Mouse (Mus musculus): Measurements from ENCODE around the gene Tmprss4.

Gene Tmprss4

DNA sequence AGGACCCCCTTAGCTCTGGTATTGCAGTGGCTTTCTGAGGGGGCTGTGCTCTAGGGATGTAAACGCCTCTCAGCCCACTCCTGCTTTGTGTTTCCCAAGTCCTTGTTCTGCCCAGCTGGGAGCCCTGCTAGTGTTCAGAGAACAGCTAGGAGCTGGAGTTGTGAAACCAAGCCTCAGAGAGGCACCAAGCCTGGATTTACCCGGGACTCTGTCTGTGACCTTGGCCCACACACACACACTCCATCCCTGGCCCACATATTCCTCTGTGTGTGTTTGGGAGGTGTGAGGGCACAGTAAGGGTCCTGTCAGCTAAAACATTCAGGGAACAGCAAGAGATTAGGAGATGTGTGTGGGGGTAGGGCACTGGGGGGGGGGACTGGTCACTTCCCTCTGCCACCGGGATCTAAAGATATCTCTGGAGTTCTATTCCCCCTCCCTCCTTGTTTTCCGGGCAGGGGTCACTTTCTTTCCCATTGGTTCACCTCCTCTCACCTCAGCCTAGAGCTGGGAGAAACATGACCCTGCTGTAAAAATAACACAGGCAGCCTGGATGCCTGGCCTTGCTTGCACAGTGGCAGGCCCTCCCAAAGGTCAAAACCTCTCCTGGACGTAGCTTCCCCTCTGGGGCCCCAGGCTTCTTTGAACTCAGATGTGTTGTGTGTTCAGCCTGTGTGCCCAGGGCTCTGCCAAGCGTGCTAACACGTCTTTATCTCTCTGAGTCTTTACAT lies 67.3 kb downstream of the Tmprss4 start:
- DNase-seq (ENCODE audit: low spot score): no peak

DNA sequence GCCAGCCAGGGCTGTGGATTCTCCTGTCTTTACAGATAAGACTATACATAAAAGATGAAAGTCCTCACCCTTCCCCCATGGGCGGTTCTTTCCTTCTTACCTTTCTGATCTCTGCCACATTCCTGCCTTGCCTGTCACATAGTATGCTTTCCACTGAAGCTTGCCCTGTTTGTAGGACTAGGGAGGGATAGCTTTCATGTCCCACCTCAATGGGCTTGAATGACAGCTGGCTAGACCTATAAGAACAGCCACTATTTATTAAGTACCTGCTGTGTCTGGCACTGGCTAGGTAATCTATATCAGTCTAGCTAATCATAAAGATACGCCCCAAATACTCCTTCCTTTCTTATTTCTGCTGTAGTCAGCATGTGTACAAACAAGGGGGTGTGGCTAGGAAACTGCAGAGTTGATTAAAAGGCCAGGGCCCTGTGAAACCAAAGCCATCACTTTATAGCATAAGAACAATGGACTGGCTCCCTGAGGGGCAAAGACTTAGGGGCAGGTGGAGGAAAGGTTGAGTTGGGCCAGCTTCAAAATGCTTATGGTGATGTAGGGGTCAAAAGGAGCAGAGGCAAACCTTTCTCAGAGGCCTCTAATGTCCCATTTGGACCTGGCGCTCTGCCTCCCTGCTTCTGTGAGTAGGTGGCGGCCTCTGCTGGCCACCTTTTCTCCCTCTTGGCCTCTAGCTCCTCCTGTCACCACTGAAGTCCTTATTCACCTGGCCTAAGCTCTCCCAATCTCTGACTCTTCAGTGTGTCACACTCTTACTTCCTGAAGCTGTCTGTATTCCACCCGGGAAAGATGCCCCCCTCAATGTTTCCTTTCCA lies 70.2 kb downstream of the Tmprss4 start:
- DNase-seq (ENCODE audit: low spot score): peak; percentile 55

DNA sequence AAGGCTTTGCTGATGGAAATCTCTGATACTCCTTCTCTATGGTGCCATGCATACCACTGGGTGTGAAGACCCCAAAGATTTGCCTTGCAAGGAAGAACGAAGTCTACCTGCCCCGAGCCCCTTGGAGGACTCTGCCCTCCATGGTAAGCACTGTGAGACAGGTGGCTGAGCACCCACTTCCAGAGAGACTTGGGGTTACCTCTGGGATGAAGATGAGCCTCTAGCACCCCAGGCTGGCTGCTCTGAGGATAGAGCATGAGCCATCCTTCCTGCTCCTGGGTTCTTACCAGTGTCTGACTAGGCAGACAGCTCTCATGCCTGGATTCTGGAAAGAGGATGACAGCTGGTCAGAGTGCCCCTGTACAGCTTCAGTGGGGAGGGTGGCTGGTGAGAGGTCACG lies 73.8 kb downstream of the Tmprss4 start:
- DNase-seq (ENCODE audit: low spot score): no peak

DNA sequence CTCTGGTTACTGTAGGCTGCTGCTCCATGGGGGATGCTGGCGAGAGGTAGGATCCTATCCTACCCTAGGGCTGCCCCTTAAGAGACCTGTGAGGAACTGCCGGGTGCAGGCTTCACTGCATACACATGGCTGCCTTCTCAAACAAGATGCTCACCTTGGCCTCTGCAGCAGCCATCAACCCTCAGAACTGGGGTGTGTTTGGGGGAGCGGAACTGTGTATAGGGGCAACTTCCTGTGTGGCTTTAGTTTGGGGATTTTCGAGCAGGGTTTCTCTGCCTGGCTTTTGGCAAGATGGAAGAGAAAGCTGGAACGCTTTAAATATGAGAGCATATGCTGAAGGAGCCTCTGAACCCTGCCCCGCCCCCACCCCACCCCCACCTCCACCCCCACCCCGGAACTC lies 77.0 kb downstream of the Tmprss4 start:
- no peak for DNase-seq (ENCODE audit: low spot score)

DNA sequence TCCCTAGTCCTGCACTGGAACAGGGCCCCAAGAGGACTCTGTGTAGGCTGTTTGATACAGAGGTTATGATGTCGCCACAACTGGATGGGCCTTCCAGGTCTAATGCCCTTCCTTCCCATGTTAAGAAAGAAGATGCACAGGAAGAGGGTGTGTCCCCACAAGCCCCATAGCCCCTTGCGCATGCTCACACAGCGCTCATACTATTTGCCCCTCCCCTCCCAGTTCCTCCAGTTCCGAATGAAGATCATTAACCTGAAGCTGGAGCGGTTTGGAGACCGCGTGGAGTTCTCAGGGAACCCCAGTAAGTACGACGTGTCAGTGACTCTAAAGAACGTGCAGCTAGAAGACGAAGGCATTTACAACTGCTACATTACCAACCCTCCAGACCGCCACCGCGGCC lies 78.7 kb downstream of the Tmprss4 start:
- no peak for DNase-seq (ENCODE audit: low spot score)

All from urinary bladder, postnatal 25 days (tissue).